Mouse (Mus musculus) T-helper 17 cell (primary cell): ENCODE results near the gene Cyp1a2.

ENCODE experiments used
- in situ Hi-C, 2 experiments: fragments of 300-600 bp; cut with MboI, MseI; formaldehyde crosslinking; loops; 1 replicate in 1 of 2; 2 replicates in 1 of 2; pipeline ENCODE4 v1.15.1; 2025; ENCODE audit warnings: high pct_unique_total_duplicates in 2 of 2

Cyp1a2 gene

DNA sequence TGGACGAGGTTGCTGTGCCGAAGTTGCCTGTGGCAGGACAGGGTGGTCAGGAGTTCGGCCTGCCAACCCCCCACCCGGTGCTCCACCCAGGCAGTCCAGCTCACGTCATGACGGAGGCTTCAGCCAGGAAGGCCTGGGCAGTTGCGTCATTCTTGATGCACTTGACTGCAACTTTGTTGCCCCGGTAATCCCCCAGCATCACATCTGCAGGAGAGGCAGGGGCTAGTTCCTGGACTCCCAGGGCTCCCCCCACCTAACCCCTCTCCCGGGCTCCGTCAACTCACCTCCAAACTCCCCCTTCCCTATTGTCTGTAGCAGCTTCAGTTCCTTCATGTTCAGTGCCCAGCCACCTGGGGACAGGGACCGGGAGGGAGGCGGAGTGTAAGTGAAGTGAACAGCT is 54.8 kb downstream of the Cyp1a2 start:
- in situ Hi-C loops, result no loop called here

DNA sequence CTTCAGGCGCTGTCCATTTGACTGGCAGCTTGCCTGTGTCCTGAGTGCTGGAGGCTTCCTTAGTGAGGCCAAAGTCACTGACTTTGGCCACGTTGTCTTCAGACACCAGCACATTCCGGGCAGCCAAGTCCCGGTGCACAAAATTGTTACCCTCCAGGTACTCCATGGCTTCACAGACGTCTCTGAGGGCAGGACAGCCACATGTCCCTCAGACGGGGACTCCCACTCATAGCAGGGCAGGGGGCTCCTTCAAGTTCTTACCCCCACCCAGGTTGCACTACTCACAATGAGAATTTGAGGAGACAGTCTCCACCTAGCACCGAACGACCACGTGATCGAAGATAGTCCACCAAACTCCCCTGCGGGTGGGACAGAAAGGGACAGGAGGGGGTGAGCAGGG is 55.6 kb downstream of the Cyp1a2 start:
- in situ Hi-C loops, result no loop called here

DNA sequence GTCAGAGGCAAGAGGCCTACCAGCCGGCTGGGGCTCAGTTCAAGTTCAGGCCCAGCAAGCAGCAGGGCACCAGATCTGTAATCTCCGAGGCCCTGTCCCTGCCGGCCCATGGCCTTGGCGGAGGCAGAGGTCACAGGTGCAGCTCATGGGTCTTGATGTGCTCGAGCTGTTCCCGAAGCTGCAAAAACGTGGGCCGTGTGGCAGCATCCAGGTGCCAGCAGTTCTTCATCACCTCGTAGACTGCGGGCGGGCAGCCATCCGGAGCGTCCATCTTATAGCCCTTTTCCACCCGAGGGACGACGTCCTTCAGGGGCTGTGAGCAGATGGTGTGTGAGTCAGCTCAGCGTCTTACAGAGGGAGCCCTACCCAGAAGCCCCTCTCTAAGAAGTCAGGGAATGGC is 56.3 kb downstream of the Cyp1a2 start:
- in situ Hi-C loops, result no loop called here
